Mouse (Mus musculus) cerebellum, adult 2 months (tissue): ENCODE data around the gene Fndc3b. TPM values are rescaled to one million over a fixed set of nuclear protein-coding genes. Genes with fewer than 3 reads are reported as not detected.
"Not testable (repeated sequence)": the region's sequence is repeated elsewhere in the genome, so short reads cannot be mapped to it uniquely, and the experiment has no call there.

Experiments
- DNase-seq, 2 experiments: peaks; one replicate each; pipeline ENCODE4 v3.0.0; 2021
- H3K27ac ChIP-seq: fragments of 200-500 bp; 2 replicates; pipeline ENCODE4 v1.5.1; 2012; ENCODE audit warnings: low read length, control low read depth, inconsistent platforms; ENCODE audit not compliant: insufficient read depth
- H3K27me3 ChIP-seq: fragments of 200-500 bp; 2 replicates; pipeline ENCODE4 v1.6.1; 2012; ENCODE audit warnings: inconsistent platforms, mild to moderate bottlenecking, low read length, moderate library complexity; ENCODE audit not compliant: control insufficient read depth, insufficient read depth
- H3K4me1 ChIP-seq: fragments of 200-500 bp; 2 replicates; pipeline ENCODE4 v1.6.1; 2011; ENCODE audit warnings: low read length; ENCODE audit not compliant: control insufficient read depth, insufficient read depth
- H3K4me3 ChIP-seq: fragments of 200-500 bp; replicated peaks from 2 replicates; pipeline ENCODE3; 2011; ENCODE audit warnings: mild to moderate bottlenecking, low read depth, low read length, control low read depth; ENCODE audit not compliant: insufficient read depth
- CTCF ChIP-seq: fragments of 200-500 bp; IDR thresholded peaks from 2 replicates; pipeline ENCODE4 v1.5.1; 2011; ENCODE audit warnings: low read depth, mild to moderate bottlenecking, control low read depth, low read length, moderate library complexity, borderline replicate concordance; ENCODE audit not compliant: insufficient read depth
- POLR2A ChIP-seq: fragments of 200-500 bp; IDR thresholded peaks from 2 replicates; pipeline ENCODE4 v1.6.1; 2011; ENCODE audit warnings: low read length, control low read depth, borderline replicate concordance; ENCODE audit not compliant: insufficient read depth
- WGBS: fragments of 180-500 bp; shearing (Covaris S2); methylation state at CpG from one replicate; pipeline ENCODE4 v1.1.7; 2018; 5-methylcytosine and 5-hydroxymethylcytosine counted together
- polyA plus RNA-seq: library from polyadenylated mRNA; depleted of rRNA; stranded (reverse); fragments of >200 nt; gene quantifications from 2 replicates; pipeline ENCODE4 v1.2.3, GENCODE M21; 2012

Fndc3b gene
- polyA plus RNA-seq, 1 experiment = 4.1 TPM

DNA sequence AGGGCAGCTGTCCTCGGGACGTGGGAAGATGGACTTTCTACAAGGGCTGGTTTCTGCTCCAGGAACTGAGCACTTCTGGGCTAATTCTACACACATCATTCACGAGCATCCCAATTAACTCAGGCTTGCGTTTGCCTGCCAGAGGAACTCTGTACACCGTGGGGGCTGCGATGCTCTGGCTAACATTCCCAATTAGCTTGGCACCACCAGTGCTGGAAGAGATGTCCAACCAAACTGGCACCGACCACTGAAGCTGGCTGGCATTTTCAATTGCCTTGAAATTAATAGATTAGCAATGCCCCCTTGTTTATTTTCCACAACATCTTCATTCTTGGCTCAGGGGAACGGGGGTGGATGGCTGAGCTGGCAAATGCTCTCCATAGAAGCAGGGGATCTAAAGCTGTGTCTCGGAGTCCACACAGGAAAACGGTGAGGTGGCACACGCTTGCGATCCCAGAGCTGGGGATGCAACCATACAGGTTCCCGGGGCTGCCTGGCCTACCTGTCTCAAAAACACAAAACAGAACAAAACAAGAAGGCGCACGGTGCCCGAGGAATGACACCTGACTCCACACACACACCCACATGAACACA lies 232.4 kb downstream of the Fndc3b start:
- TF ChIP-seq POLR2A (no peak), CTCF (no peak)
- peaks cover 7% of the 10 kb centered on the region; the same call in 1 of the 2 replicates for H3K4me1 ChIP-seq
- no peak overlapping the region for H3K27ac ChIP-seq
- peak in 1 of 2 experiments; percentile 29 for DNase-seq
- 34% methylated on average over 16 of the region's 16 CpGs for WGBS
- H3K27me3 ChIP-seq = no peaks in the 10 kb centered on the region
- no peak overlapping the region for H3K4me3 ChIP-seq

DNA sequence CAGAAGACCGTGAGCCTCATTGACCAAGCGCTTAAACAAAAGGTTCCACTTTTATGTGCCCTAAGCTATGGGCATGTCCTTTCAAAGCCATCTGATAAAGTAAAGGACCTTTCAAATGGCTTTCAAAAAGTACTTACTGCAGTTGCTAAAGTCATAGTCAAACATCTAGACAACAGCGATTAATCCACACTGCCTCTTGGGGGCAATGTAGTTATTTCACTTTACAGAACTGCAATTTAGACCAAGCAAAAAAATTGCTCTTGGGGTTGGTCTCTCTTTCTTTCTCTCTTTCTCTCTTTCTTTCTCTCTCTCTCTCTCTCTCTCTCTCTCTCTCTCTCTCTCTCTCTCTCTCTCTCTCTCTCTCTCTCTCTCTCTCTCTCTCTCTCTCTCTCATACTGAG lies 233.4 kb downstream of the Fndc3b start:
- DNase-seq, H3K4me3 ChIP-seq, H3K27ac ChIP-seq, H3K4me1 ChIP-seq, H3K27me3 ChIP-seq: not testable (repeated sequence)
- WGBS = 95% methylated on average over 3 of the region's 3 CpGs

DNA sequence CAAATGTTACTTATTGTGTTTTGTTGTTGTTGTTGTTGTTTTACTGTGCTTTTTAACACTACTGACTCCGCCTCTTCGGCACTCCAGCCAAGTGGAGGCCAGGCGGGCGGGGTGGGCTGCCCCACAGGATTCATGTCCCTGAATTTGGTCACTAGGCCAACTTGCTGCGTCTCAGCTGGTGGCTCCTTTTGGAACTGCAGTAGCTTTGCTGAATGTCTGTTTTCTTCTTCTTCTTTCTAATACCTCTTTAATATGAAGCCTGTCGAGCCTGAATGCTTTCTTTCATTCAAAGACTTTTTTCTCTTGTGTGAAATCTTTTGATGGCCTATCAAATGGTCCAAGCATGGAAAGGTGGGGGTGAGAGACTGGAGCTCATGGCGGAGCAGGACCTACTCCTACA lies 235.2 kb downstream of the Fndc3b start:
- Histone ChIP-seq H3K27me3 (no peaks in the 10 kb centered on the region), H3K4me1 (peaks cover 7% of the 10 kb centered on the region; the same call in 1 of the 2 replicates), H3K4me3 (no peak overlapping the region), H3K27ac (no peak overlapping the region)
- DNase-seq = no peak
- TF ChIP-seq CTCF (no peak), POLR2A (no peak)
- 81% methylated on average over 7 of the region's 7 CpGs for WGBS

DNA sequence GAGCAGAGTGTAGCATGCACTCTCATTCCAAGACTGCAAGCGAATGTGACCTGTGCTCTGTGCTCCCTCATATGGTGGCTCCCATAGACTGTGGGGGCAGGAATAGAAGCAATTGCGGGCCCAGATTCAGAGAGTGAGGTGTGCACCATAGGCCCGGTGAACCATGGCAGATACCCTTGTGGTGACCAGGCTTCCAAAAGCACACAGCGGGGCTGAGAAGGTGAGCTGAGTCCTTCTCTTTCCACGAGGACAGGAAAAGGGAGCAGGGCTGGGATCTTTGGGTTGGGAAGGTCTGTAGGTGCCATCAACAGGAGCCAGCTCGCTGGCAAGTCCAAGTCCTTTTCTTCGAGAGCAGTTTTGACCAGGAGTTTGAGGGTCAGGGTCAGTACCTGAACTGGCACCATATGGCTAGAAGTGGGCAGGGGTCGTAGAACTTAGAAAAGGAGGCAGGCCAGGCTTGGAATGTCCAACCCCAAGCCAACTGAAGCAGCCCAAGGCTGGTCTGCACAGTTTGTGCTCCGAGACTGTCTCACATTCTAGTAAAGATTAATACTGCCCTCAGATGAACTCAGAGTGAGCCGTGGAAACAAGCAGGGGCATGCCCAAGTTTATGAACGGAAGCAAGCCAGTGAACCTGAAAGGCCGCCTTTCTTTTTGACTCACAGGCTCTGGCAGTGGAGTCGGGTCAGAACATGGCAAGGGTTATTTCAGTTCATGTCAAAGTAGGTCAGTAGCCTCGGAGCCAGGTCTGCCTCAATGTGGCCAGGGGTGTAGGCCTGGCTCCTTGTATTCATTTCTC lies 237.1 kb downstream of the Fndc3b start:
- TF ChIP-seq POLR2A (no peak), CTCF (no peak)
- no peak for DNase-seq
- Histone ChIP-seq H3K4me1 (peaks cover 6% of the 10 kb centered on the region; the same call in 1 of the 2 replicates), H3K4me3 (no peak overlapping the region), H3K27ac (no peak overlapping the region), H3K27me3 (no peaks in the 10 kb centered on the region)
- 87% methylated on average over 14 of the region's 14 CpGs for WGBS

DNA sequence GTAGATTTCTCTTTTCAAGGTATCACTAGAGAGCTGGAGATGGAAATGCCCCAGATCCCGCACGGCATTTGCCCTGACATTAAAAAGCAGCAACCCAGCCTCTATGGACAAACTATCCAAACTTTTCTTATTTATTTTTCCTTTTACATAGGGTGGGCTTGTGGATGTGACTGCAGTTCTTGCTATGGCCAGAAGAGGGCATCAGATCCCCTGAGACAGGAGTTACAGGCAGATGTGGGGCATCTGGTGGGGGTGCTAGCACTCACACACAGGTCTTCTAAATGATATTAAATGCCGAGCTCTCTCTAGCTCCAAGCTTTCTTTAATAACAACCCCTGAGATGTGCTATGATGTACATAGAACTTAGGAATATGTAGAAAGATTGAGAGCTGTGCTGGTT lies 238.3 kb downstream of the Fndc3b start:
- WGBS = 98% methylated on average over 3 of the region's 3 CpGs
- TF ChIP-seq CTCF (no peak), POLR2A (no peak)
- no peaks in the 10 kb centered on the region for H3K4me1 ChIP-seq
- H3K27ac ChIP-seq = no peak overlapping the region
- DNase-seq = no peak
- no peaks in the 10 kb centered on the region for H3K27me3 ChIP-seq
- H3K4me3 ChIP-seq = no peak overlapping the region

DNA sequence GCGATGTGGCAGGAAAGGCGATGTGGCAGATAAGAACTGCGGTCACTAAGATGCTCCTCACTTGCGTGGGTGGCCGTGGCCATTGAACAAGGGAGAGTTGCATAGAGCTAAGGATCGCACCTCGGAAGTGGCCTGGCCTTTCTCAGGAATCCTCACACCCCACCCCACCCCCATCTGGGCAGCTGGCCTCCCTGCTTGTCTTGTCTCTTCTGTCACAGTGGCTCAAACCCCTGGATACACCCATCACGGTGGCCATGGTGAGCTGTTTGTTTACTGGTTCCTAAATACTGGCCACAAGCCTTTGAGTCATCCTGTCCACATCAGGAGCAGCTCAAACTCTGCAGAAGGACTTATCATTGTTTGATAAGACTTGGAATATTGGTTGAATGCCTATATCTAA lies 240.3 kb downstream of the Fndc3b start:
- Histone ChIP-seq H3K27ac (no peak overlapping the region), H3K27me3 (no peaks in the 10 kb centered on the region), H3K4me1 (no peaks in the 10 kb centered on the region), H3K4me3 (no peak overlapping the region)
- no peak for DNase-seq
- WGBS = 90% methylated on average over 8 of the region's 8 CpGs
- TF ChIP-seq POLR2A = no peak
- TF ChIP-seq CTCF = no peak

DNA sequence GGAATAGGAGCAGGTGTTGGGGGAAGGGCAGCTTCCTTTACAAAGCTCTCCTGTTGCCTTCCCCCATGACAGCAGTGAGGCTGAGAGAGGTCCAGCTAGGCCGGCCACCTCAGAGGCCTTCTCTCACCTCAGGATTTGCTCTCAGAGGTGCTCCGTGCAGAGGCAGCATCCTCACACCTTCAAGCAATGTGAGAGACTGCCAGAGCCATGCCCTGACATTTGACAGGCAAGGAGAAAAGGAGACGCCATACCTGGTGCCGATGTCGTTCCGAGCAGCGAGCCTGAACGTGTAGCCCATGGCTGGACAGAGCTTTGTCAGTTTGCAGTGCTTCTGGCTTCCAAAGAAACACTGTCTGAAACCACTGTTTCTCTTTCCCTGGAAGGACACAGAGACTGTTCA lies 241.1 kb downstream of the Fndc3b start:
- Histone ChIP-seq H3K27ac (no peak overlapping the region), H3K4me1 (no peaks in the 10 kb centered on the region), H3K27me3 (no peaks in the 10 kb centered on the region), H3K4me3 (no peak overlapping the region)
- DNase-seq = no peak
- 93% methylated on average over 8 of the region's 8 CpGs for WGBS
- TF ChIP-seq CTCF = no peak
- no peak for TF ChIP-seq POLR2A

DNA sequence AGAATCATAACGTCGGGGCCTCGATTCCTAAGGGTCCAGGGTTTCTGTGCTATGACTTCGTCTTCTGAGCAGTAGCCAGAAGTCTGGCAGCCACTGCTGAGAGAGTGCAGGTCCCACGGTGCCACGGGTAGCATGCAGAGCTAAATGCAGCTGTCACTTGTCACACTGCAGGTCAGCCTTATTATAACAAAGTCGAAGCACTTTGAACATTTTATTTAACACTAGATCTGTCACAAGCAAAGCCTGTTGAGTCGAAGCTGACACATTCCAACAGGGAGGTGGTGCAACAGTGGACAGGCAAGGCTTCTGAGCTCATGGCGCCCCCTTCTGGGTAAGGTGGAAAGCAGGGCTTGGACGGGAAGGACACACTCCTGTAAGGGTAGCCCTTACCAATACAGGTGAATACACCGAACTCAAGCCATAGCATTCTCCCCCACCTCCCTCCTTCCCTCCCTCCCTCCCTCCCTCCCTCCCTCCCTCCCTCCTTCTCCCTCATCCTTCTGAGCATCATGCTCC lies 243.5 kb downstream of the Fndc3b start:
- no peak for TF ChIP-seq POLR2A
- peak; percentile 4; the same call in 1 of the 2 replicates for TF ChIP-seq CTCF
- H3K4me1 ChIP-seq = no peaks in the 10 kb centered on the region
- H3K27ac ChIP-seq = no peak overlapping the region
- no peaks in the 10 kb centered on the region for H3K27me3 ChIP-seq
- DNase-seq = no peak
- no peak overlapping the region for H3K4me3 ChIP-seq
- WGBS = 57% methylated on average over 11 of the region's 11 CpGs
